Mouse (Mus musculus) lung, postnatal 36 days (tissue): ENCODE results near the gene Gtpbp3.

Experiments used
- DNase-seq: peaks from one replicate; pipeline ENCODE4 v3.0.0; 2022; ENCODE audit warnings: mixed read lengths

The Gtpbp3 gene

GRCm38 (mm10) chr8:71535663-71536062 is 47.8 kb downstream of the Gtpbp3 start:
- DNase-seq, result no peak

GRCm38 (mm10) chr8:71537028-71537867 is 49.3 kb downstream of the Gtpbp3 start, which contains the start of gene Bst2:
Gene Bst2 (minus strand): TSS chr8:71537456.
- peak; percentile 99 for DNase-seq

GRCm38 (mm10) chr8:71542632-71543343 is 54.9 kb downstream of the Gtpbp3 start, which contains the start of gene Mvb12a:
Gene Mvb12a (plus strand): TSS chr8:71542922.
- peak; percentile 100 for DNase-seq

GRCm38 (mm10) chr8:71543755-71544154 is 55.9 kb downstream of the Gtpbp3 start:
- DNase-seq, result no peak

GRCm38 (mm10) chr8:71545053-71545452 is 57.1 kb downstream of the Gtpbp3 start:
- no peak for DNase-seq

GRCm38 (mm10) chr8:71547590-71547989 is 59.7 kb downstream of the Gtpbp3 start:
- DNase-seq, result no peak
